Mouse (Mus musculus): Measurements from ENCODE around the gene Pacsin1. TPM values are rescaled to one million over a fixed set of nuclear protein-coding genes. Genes with fewer than 3 reads are reported as not detected.

Gene Pacsin1
- total RNA-seq, 2 experiments from 2014 or later, result 0.18 to 0.59 TPM

DNA sequence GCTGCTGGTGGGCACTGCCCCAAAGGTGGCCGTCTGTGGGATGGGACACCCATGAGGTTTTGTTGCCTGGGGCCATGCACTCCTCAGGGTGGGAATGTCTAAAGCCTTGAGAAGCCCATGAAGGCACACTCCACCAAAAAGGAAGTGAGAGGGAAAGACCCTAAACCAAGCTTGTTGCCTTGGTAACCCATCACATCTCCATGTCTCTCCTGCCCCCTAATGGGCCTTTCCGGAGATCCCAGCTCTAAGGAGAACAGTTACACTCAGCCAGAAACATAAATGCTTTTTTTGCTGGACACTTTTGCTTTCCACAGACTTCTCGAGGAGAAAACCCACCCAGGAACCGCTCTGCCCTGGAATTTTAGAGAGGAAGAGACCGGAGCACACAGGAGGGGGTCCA, 62.9 kb downstream of the Pacsin1 start:
- intact Hi-C loops (cut with DNase I), result no loop called here
- no peak for DNase-seq

DNA sequence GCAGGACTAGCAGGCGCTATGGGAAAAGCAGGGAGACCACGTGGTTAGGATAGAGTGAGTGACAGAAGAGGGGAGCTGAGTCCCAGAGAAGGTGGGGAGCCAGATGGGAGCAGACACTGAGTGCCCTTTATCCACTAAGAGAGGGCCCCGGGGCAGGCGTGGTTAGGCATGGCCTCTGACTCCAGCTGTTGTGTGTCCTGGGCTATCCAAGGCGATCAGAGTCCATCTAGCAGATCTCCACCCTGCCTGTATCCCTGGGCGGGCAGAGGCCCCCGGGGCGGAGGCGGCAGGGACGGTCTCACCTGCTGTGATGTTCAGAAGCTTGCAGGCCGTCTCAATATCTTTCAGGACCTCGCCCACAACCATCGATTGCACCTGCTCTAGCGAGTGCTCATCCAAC, 64.4 kb downstream of the Pacsin1 start:
- no peak for DNase-seq
- intact Hi-C loops (cut with DNase I), result no loop called here

- intact Hi-C loops (cut with DNase I), result no loop called here
- no peak for DNase-seq
These were observed 65.0 kb downstream of the Pacsin1 start for GRCm38 (mm10) chr17:27720326-27720725.

DNA sequence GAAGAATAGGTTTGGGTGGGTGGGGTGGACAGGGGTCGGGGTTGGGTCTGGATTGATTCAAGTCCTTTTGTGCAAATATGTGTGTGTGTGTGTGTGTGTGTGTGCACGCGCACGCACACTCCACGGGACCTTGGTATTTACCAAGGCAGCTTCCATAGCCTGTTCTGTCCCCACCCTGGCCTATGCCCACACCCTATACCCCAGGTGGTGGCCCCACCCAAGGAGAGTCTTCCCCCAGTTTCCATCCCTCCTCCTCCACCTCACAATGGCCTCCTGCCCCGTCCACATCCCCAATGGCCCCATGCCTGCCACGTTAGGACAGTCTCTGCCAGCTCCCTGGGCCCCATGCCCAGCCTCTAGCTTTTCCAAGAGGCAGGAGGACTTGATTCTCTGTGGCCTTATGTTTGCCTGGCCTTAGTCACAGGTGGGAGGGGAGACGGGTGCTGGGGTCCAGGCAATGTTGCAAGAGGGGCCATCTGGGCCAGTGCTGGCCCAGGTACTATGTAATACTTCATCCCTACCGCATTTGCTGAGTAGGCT, 65.9 kb downstream of the Pacsin1 start:
- intact Hi-C loops (cut with DNase I), result no loop called here
- peak in 1 of 2 experiments; percentile 48 for DNase-seq

- no peak for DNase-seq
- intact Hi-C loops (cut with DNase I), result no loop called here
These were observed 69.0 kb downstream of the Pacsin1 start for GRCm38 (mm10) chr17:27724327-27724726.

GRCm38 (mm10) chr17:27725011-27725410, 69.7 kb downstream of the Pacsin1 start:
- no peak for DNase-seq
- intact Hi-C loops (cut with DNase I), result no loop called here

DNA sequence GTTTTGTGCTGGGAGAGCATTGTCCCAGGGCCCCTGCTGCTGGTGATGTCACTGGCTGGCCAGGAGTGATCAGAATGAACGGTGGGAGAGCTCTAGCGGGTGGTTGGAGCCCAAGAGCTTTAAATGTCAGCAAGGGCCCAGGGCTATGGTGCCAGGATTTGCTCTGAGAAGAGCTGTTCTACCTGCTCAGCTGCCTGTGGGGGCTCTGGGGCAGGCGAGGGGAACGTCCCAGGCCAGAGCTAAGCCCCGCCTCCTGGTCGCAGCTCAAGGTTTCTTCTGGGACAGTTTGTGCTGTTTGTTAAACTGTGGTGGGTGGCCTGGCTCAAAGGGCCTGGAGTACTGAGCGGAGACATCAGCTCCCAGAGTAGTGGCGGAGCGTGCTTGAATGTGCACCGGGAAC, 70.1 kb downstream of the Pacsin1 start:
- DNase-seq, result no peak
- intact Hi-C loops (cut with DNase I), result no loop called here

- DNase-seq, result no peak
- intact Hi-C loops (cut with DNase I), result no loop called here
These were observed 71.2 kb downstream of the Pacsin1 start for GRCm38 (mm10) chr17:27726527-27726926.

DNA sequence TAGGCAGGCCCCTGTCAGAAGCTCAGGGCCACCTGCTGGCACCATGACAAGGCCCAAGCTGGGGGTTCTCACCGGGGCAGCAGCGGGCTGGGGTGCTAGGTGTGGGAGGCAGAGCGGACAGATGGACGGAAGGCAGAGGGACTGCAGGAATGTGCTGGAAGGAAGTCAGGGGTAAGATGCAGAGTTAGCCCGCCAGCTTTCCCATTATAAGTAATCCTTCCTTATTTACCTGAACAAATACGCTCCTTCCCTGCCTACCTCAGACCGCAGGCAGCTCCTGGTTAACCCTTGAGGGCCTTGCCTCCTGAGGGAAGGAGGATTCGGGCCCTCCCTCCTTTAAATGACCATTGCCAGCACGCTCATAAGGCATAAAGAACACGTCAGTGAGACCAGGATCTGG, 73.5 kb downstream of the Pacsin1 start, which contains the start of gene Spdef:
Gene Spdef (minus strand): TSS at position 186 of the 400 bp plus-strand sequence.
- DNase-seq, result no peak
- intact Hi-C loops (cut with DNase I), result no loop called here

- DNase-seq, result no peak
- intact Hi-C loops (cut with DNase I), result no loop called here
These were observed 76.8 kb downstream of the Pacsin1 start for GRCm38 (mm10) chr17:27732152-27732551.

DNA sequence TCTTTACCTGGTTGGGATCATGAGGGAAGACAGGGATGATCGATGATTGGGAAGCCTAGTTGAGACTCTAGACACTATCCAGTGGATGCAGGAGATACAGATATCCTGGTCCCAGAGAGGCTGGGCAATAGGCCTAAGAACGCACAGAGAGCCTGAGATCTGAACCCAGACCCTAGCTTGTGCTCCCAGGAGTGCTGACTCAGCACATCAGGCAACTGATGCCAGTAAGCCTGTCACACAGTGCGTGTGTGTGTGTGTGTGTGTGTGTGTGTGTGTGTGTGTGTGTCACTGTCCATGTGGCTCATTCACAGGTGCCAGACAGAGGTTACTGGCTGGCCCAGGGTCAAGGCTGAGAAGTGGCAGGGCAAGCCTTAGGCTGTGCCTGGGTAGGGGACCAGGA, 77.4 kb downstream of the Pacsin1 start:
- intact Hi-C loops (cut with DNase I), result no loop called here

GRCm38 (mm10) chr17:27734344-27735073, 79.2 kb downstream of the Pacsin1 start:
- intact Hi-C loops (cut with DNase I), result no loop called here
- no peak for DNase-seq

More for the DNA sequence above, 77.4 kb downstream of the Pacsin1 start:
- no peak for DNase-seq

- DNase-seq, result no peak
- intact Hi-C loops (cut with DNase I), result no loop called here
These were observed 85.7 kb downstream of the Pacsin1 start for GRCm38 (mm10) chr17:27740961-27741360.

DNA sequence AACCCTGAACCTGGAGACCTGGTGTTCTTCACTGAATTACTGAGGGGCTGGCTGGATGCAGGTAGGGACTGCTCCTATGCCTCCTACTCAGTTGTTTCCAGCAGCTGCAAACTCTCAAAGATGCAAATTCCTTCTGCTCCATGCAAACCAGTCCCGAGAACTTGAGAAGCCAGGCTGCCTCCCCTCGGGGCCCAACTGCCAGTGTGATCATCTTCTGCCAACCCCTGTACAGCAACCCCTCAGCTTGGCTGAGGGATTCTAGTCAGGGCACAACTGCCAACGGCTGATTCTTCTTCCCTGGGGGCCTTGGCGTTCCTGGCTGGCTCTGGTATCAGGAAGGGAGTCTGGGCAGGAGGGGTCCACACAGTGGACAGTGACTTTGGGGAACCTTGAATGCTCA, 91.1 kb downstream of the Pacsin1 start:
- intact Hi-C loops (cut with DNase I), result no loop called here
- DNase-seq, result no peak

DNA sequence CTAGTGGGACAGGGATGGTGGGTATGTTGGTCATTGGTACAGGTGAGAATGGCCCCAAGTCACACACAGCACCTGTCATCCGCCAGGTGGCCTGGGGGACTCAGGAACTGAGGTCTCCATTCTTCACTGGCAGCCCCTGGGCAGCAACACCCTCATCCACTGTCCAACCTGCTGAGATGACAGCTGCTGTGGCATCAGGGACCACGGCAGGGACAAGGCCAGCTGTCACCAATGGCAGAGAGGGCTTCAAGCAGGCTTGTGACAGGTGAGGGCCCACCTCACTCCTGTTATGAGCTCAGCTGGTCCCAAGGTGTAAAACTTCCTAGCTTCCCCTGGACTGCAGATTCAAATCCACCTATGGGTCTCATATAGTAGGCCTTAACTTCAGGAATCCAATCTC, 92.8 kb downstream of the Pacsin1 start:
- intact Hi-C loops (cut with DNase I), result no loop called here
- no peak for DNase-seq

- DNase-seq, result no peak
- intact Hi-C loops (cut with DNase I), result no loop called here
These were observed 95.2 kb downstream of the Pacsin1 start for GRCm38 (mm10) chr17:27750451-27750942.

GRCm38 (mm10) chr17:27751314-27752202, 96.2 kb downstream of the Pacsin1 start:
- intact Hi-C loops (cut with DNase I), result no loop called here
- DNase-seq, result no peak

DNA sequence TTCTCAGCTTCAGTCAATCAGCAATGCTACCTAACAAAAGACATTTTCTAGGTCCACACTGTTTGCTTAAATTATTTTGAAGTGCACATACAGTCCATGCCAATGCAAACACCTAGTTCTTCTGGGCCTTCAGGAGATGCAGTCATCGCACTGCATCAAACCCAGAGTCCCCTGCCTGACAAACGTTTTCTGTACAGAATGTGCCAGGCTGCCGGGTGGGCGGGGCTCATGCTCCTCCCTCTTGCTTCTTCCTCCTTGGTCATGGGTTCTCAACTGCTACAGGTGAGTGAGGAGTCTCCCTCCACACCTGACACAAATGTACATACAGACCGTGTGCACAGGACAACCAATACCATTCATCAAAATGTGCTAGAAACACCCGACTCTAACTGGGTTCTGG, 104.9 kb downstream of the Pacsin1 start:
- intact Hi-C loops (cut with DNase I), result loop anchor here (5.0 kb wide), 1 partner anchor 53 kb away; no protein-coding TSS in a partner anchor

More for the DNA sequence above, 104.9 kb downstream of the Pacsin1 start:
- no peak for DNase-seq
